Mouse (Mus musculus) cerebellum, adult 11-12 months (tissue): Measurements from ENCODE around the gene Rpf2.
A peak's percentile ranks its signal among the peaks of the same experiment; 100 is the strongest.

ENCODE experiments used
- DNase-seq: peaks from one replicate; pipeline ENCODE4 v3.0.0; 2022

The Rpf2 gene

DNA sequence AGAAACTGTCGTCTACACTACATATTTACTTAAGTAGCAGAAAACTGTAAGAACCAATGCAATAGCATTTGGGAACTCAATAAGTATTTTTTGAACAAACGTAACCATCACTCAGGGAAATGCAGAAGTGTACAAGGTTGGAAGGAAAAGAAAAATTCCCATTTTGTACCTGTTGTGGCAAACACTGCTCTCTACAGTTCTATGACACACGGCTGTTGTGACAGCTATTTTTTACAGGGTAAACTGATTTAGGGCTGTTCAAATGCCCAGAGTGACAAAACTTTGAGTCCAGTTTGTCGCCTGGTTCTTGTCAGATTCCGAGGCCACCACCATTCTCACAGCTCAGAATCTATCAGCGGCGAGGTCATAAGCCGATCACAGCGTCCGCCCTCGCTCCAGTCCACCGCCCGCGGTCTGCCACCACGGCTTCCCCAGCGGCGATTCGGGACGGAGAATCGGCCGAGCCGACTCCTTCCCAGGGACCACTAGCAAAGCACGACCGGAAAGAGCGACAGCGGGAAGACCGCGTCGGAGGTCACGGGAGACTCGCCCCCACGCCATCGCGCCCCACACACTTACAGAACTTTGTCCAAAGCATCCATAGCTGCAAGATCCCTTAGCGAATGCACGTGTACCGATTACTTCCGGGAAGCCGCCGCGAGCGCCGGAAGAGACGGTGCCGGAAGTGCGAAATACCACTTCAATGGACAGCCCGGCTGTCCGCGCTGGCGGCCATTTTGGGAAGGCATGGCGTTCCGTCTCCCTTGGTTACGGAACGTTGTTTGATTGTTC, at the start of gene Rpf2:
TSS of gene Rpf2 (minus strand) at position 663 of the 792 bp plus-strand sequence.
- DNase-seq = peak; percentile 80

DNA sequence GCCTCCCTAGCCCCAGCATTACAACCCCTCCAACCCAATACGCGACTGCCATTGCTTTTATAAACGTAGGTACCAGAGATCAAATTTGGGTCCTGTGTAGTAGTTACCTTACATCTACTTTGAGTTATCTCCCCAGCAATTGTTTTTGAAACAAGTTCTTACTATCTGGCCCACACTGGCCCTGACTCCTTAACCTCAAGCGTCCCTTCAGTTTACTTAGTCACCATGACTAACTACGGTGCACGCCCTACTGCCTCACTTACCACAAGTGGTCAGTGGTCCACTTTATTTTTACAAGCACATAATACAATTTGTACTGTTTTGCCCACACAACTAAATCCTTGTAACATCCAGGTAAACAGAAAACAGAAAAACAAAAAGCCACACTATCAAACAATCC, 45.8 kb upstream of the Rpf2 start:
- DNase-seq = no peak

DNA sequence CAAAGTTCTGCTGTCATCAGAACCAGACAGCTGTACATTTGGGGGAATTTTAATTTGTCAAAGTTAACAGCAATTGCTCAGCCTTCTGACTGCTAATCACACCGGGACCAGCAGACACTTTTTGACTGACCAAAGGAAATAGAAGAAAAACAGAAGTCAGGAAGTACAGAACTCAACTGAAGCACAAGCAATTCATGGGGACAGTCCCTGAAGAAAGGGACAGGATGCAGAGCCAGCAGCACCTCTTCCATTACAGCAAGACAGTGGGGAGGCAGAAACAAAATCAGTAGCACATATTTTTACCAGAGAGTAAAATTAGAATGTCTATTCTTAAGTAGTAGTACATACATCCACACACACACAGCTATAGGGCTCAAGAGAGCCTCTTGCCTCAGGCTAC, 39.9 kb upstream of the Rpf2 start:
- DNase-seq = no peak

DNA sequence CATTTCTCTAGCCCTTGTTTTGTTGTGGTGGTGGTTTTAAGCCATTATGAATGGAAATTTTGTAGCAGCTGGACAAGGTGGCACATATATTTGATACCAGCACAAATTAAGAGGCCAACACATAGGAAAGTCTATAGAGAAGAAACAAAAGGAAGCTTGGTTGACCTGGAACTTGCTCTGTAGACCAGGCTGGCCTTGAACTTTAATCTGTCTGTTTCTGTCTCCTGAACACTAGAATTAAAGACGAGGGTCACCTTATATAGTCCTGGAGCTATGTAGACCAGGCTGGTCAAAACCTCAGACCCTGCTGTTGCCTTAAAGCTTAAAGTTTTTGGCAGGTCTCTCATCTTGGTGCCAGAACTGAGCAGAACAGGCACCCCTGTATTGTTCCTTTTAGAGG, 38.7 kb upstream of the Rpf2 start:
- DNase-seq = no peak

DNA sequence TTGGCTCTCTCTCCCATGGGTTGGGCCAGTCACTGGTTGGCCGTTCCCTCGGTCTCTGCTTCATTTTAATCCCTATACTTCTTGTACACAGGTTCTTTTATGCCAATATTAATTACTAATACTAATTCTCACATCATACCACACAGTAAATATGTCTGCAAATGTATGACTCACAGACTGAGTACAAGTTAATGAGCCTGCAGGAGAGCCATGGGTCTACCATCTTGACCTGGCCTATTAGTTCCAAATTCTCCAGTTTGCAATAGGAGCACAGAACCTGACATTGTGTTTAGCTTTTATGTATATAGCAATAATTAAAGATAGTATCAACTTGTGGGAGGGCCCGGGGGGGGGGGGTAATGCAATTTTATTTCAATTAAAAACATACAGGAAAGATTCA, 38.2 kb upstream of the Rpf2 start:
- no peak for DNase-seq

DNA sequence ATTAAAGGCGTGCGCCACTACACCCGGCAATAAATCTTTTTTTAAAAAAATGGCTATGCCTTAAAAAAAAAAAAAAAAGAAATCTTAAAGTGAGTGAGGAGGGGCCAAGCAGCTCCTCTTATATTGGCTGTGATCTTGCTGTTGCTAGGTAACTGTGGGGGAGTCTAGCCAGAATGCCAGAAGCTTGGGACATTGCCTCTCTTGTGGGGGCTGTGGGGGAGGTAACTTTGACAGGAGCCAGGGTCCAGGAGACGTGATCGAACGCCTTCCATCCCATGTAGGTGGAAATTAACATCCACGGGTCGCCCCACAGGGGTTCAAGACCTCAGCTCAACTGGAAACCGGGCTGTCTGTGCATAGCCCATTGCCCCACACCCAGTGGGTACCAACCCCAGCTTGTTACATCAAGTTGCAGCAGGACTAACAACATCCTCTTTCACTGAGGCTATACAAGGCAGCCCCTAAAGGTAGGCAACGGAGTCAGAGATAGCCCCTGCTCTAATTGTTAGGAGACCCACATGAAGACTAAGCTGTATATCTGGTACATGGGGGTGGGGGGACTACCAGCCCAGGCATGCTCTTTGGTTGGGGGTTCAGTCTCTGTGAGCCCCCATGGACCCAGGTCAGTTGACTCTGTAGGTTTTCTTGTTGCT, 37.5 kb upstream of the Rpf2 start:
- DNase-seq = no peak

DNA sequence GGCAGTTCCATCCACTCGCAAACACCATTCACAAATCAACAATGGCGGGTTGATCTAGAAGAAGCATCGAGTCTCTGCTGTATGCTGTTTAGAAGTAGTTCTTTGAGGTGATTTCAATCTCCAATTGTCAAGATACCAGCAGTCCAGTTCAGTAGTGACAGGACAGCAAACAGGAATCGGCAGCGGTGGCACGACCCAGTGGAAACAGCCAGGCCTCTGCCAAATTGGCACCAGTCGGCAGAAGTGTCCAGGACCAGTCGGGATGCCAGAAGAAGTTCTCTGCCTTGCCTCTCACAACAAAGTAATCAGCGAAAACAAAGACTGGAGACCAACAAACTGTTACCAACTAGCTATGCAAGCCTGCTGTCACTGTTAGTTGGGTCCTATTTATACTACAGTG, 36.8 kb upstream of the Rpf2 start:
- no peak for DNase-seq

DNA sequence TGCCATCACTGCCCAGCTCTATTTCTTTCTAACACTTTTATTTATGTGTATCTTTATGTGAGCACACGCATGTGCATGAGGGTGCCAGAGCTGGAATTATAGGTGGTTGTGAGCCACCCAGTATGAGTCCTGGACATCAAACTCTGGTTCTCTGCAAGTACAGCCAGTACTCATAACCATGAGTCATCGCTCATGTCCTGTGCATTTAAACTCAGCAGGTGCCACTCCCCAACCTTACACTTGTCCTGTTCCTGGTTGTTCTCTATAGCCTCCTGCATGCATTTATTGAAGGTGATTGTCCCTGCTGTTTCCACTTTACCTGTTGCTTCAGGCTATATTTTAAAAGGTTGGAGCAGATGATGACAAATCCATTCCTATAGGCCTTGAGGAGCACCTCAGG, 34.7 kb upstream of the Rpf2 start:
- DNase-seq = no peak

DNA sequence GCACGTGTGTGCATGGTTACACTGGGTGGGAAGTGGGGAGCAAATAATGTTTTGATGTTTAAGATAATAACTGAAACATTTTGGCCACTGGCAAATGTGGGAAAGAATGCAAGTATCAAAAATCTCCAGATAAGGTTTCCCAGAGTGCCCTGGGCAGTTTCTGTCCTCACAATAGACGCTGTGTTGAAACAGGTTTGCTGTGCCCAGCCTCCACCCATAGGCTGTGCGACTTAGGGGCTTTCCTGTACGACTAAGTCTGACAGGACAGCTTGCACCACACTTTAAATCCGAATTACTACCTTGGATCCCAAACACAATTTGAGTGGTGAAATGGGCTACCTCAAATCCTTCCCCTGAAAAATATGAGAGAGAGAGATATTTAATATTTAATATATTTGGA, 31.5 kb upstream of the Rpf2 start:
- DNase-seq = no peak

DNA sequence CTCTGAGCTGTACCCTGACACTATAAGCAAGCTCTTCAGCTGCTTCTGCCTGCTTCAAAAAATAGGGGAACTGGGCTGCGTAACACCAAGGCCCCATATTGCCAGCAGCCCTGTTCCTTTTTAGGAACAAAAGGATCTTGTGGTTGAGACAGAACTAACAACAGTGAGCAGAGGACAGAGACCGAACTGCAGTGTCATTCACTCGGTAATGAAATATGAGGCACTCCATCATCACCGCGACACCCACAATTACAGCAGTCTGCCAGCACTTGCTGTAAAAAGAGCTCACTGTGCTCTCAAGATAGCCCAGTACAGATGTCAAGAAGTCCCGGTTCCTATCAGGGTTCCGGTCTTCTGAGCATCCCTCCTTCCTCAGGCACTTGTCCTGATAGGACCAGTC, 29.2 kb upstream of the Rpf2 start:
- no peak for DNase-seq

DNA sequence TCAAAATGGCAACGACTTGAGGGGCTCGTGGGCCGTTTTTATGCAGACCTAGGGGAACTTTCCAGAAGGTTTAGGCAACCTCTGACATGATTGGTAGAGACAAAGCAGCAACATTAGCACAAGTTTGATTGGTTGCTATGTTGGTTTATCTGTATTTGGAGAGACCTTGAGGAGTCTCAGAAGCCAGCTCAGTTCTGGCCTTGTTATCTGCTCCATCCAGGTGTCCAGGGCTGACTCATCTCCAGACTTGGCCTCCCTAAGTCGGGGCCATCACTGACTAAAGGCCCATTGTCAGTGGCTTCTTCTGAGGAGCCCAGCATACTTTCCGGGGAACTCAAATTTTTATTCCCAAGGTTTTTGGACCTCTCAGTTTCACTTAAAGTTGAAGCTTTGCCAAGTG, 27.1 kb upstream of the Rpf2 start:
- no peak for DNase-seq

DNA sequence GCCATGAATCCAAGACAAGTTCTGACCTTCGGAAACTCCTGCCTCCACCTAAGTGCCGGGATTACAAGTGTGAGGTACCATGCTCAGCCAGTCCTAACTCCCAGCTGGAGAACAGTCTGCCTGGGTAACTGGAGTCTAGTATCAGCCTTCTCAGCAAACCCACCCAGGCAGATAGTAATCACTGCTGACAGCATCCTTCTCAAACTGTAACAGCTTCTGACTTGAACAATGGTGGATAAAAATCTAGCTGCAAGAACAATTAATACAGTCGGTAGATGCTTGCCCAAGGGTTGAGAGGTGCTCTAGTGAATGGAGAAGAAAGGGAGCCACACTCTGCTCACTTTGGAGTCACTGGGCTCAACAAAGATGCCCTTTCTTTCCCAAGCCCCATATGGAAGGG, 24.4 kb upstream of the Rpf2 start:
- DNase-seq = no peak

DNA sequence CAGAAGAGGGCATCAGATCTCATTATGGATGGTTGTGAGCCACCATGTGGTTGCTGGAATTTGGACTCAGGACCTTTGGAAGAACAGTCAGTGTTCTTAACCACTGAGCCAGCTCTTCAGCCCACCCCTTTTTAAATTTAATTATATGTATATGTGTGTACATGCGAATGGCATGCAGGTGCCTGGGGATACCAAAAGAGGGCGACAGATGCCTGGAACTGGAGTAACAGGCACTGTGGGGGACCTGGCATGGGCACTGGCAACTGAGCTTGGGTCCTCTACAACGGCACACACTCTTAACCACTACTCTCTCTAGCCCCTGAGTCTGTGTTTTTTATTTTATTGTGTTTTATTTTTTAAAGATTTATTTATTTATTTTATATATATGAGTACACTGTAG, 18.1 kb upstream of the Rpf2 start:
- DNase-seq = no peak

DNA sequence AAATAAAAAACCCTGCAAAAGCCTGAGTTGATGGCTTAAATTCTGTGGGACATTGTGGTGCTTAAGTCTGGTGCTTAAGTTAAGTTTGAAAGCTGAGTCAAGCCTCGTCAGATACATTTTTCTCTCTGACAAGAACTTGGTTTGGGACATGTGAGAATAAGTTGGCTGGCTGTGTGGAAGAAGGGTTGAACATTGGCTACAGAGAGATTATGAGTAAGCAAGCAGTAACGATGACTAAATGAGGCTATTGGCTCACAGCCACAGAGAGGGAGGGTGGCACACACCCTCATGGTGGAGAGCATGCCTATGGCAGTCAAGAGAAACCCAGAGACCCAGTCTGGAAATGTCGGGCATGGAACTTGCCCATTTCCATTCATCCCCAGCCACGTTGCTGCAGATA, 16.9 kb upstream of the Rpf2 start:
- DNase-seq = no peak

DNA sequence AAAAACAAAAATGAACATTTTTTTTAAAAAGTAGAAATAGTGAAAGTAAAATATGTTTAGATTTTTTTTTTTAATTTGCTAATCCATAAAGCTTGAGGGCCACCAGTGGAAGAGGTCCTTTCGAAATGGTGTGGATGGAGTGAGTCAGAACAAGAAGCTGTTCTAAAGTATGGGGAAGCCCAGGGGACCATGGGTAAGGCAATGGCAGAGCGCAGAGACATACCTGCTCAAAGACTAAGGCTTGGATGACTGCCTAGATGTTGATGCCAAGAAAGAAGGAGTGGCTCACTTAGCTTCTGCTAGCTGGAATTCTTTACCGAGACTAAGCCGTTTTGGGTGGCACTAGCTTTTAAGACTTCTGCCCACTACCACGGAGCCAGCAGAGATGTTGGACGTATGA, 15.4 kb upstream of the Rpf2 start:
- DNase-seq = no peak

DNA sequence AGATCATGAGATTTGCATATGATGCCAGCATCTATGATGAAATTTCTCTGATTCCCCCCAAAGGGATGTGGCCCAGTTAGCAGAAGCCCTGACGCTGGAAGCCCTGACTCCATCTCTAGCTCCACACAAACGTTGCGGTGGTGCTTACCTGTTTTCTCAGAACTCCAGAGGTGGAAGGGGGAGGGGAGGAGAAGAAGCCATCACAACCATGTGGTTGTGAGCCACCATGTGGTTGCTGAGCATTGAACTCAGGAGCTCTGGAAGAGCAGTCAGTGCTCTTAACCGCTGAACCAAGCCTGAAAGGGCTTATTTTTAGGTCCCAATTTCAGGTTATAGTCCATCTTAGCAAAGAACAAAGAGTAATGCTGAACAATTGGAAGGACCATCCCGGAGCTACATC, 13.5 kb upstream of the Rpf2 start:
- DNase-seq = no peak

DNA sequence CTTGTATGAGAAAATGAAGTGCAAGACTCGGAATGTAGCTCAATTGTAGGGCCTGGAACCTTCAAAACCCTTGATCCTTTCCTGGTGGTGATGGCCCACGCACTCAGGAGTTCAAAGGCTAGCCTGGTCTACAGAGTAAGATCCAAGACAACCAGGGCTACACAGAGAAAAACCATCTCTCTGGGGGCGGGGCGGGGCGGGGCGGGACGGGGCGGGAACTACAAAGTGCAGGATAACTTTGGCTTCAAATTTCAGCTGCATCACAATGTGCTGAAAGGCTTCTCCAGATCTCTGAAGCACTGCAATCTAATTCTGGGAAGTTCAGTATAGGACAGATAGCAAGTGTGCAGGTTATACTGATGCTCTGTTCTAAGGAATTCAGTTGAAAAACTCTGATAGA, 12.7 kb upstream of the Rpf2 start:
- no peak for DNase-seq

DNA sequence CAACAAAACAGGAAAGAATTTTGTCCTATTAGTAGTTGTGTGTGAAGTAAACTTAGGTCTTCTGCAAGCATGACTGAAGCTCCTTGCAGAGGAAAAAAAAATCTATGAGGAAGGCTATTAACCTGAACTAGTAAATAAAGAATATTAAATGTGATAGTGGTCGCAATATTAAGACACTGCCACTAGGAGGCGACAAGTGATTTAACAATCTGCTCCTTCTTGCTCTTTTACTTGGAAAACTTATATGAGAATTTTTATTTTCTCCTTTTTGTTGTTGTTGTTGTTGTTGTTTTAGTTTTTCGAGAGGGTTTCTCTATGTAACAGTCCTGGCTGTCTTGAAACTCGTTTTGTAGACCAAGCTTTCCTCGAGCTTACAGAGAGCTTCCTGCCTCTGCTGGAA, 12.1 kb upstream of the Rpf2 start:
- no peak for DNase-seq

DNA sequence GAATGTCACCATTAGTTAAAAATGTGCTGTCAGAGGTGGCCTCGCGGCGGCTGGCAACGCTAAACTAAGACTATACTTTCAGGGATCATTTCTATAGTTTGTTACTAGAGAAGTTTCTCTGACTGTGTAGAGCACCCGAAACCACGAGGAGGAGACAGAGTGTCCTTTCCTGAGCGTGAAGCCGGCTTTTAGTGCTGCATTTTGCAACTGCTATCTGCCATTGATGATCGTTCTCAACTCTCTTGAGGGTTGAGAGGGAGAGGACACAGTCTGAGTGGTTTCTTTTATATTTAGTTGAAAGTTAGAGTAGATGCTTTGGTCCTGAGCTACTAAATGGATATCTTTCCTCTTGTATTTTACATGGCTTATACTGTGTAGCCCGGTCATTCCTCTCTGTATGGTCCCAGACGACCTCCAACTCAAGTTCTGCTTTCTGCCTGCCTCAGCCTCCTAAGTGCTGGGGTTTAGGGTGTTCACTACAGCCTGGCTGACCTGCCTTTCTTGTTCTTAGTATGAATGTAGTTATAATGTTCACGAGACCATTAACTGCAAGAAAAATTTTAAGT, 11.6 kb upstream of the Rpf2 start:
- no peak for DNase-seq

DNA sequence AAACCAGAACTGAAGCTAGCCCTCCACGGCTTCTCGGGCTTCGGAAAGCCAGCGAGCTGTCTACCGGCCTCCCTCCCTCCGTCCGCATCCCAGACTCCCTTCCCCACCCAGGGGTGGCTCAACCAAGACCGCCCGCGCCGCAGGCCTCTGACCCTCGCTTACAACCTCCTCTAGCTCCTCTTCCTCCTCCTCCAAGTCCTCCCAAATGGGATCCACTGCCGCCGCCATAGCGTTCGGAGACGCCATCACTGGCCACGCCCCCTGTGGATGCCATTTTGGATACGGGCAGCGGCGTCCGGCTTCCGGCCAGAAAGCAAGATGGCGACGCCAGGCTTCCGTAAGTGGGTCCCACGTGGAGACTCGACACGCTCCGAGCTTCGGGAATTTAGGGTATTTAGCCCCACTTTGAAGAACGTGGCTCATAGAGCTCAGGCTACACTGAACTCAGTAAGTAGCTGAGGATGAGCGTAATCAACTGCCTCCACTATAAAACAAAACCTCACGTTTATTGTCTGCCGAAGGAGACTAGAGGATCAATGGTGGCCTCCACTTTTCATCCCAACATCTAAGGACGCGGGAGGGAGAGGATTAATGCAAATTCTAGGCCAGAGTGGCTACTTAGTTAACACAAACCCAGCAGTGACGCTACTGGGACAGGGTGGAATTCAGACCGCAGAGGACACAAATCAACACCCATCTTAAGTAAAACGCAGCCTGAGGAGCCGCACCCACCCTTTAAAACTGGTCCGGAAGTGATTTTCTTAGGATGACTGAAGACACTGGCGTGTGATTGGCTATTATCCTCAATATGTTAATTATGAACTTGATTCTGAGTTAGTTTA, 10.8 kb upstream of the Rpf2 start, which contains the start of gene Gtf3c6:
TSS of gene Gtf3c6 (minus strand) at position 695 of the 842 bp plus-strand sequence.
- peak; percentile 88 for DNase-seq

DNA sequence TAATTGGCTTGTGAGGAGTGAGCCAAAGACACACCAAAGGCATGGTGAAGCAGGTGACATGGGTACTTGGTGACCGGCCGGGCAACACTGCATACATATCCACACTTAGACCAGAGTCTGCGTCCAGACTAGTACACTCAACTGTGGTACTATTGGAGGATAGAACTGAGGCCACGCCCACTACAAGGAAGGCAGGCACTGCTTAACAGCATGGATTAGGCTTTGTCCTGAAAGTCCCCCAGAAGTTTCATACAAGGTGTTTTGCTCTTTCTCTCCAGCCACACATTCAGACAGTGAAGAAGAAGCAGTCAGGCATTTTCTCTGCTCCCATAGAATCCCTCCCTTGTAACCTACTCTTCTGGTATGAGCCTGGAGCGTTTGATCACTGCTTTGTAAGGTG, 9.9 kb upstream of the Rpf2 start:
- DNase-seq = peak; percentile 51

DNA sequence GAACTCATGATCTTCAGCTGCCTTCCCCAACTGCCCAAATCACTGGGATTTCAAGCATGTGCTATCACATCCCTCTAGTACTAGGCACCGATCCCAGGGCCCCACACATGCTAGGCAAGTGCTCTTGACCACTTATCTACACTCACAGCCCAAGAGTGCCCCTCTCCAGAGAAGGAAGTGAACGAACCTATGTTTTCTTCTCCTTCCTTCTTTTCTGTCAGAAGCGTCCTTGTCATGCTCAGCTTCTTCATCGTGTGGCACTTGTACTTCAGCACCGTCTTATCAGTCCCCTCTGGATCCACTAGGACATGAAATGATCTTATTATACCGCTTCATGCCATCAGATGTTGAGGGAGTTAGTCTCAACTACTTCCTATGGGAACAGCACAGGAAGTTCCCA, 4.1 kb upstream of the Rpf2 start:
- no peak for DNase-seq

DNA sequence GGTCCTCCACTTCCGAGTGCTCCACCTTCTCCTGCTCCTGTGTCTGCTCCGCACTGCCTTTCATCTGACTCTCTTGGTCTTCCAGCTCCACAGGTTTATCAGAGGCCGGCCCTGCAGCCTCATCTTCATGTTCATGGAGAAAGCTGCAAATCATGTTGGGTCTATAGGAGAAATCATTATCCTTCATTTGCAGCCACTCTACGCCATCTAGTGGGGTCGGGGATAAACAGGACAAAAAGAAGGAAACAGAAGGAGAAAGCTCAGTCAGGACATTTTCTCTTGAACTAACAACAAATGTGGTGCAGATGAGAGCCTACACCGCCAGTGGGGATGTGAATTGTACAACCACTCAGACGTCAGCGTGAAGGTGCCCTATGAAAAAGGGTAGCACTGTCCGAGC, 2.8 kb upstream of the Rpf2 start:
- no peak for DNase-seq
